Mouse (Mus musculus): ENCODE results near the gene Gm20481.
"Not testable (repeated sequence)": the region's sequence is repeated elsewhere in the genome, so short reads cannot be mapped to it uniquely, and the experiment has no call there.

The Gm20481 gene

DNA sequence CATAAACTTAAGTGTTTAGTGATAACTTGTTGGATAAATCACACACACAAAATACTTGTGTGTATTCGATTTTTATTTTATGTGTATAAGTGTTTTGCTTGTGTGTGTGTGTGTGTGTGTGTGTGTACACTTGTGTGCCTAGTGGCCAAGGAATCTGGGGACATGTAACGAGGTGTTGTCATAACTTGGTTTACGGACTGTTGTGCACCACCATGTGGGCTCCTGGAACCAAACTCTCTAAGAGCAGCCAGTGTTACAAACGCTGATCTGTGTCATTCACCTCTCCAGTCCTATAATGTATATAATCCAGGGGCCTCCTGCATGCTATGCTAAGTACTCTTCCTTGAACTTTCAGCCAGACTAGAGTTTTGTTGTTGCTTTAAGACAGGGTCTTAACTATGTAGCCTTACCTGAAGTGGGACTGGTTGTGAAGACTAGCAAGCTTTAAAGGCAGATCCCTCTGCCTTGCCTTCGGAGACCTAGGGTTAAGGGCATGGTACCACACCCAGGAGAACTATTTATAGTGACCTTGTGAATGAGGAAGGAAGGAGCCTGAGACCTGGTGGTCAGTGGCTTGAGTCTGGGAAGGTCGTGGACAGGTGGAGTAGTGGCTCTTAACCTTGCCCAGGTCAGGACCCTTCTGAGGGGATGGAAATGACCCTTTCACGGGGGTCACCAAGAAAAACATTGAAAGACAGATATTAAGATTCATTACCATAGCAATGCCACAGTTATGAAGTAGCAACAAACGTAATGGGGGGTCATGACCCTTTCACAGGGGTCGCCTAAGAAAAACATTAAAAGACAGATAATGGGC lies 33.5 kb downstream of the Gm20481 start:
- DNase-seq (ENCODE audit: low spot score): no peak

DNA sequence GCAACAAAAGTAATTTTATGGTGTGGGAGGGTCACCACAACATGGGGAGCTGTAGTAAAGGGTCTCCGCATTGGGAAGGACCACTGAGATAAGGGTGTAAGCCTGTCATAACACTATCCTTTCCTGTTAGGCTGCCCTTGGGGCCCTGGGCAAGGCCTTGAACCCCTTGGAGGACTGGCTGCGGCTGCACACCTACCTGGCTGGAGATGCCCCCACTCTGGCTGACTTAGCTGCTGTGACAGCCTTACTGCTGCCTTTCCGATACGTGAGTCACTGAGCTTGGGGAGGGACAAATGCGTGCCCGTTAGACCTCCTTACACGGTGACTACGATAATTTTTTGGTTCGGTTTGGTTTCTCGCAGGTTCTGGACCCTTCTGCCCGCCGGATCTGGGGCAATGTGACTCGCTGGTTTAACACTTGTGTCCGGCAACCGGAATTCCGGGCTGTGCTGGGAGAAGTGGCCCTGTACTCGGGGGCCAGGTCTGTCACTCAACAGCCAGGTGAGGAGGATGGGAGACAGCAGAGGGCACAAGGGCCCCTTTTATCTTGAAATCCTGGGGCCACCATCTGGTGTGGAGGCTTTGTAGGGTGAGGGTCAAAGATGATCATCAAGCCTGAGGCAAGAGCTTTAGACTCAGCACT lies 34.5 kb downstream of the Gm20481 start:
- DNase-seq (ENCODE audit: low spot score): no peak

DNA sequence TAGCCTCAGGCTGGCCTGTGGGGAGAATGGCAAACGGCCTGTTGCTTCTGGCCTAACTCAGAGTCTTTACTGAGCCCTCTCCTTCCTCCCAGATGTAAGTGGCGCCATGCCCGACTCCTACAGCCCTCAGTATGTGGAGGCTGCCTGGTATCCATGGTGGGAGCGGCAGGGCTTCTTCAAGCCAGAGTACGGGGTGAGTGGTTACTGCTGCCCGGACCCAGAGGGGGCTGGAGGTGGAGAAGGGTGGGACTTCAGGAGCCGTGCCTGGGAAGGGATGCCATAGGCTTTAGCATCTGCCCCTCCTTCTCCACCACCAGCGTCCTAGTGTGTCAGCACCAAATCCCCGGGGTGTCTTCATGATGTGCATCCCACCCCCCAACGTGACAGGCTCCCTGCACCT lies 35.4 kb downstream of the Gm20481 start:
- DNase-seq (ENCODE audit: low spot score): no peak

DNA sequence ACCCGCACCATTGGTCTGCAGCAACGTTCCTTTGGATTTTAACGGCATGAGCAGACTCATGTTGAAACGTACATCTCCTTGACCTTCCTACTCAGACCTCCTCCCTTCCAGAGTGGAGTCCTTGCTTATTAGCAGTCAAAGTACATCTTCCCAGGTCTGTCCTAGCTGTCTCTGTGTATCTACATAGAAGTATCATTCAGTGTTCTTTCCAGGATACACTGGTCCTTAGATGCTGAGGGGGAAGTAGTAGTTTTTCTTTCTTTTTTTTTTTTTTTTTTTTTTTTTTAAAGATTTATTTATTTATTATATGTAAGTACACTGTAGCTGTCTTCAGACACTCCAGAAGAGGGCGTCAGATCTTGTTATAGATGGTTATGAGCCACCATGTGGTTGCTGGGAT lies 36.2 kb downstream of the Gm20481 start:
- DNase-seq (ENCODE audit: low spot score): not testable (repeated sequence)

DNA sequence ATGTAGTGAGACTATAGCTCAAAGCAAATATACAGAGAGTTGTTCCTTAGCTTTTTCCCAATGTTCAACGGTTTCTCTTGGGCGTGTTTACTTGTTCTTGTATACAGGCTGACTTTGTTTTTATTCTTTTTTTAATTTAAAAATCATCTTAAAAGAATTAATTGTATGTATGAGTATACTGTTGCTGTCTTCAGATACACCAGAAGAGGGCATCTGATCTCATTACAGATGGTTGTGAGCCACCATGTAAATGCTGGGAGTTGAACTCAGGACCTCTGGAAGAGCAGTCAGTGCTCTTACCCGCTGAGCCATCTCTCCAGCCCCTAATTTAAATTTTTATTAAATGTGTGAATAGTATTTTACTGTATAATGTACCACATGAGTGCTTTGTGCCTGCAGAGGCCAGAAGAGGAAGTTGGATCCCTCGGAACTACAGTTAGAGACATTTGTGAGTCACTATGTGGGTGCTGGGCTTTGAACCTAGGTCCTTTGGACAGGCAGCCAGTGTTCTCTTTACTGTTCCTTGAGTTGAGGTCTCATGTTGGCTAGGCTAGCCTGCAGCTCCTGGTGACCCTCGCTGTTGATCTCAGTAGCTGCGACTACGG lies 37.8 kb downstream of the Gm20481 start:
- DNase-seq (ENCODE audit: low spot score): no peak

DNA sequence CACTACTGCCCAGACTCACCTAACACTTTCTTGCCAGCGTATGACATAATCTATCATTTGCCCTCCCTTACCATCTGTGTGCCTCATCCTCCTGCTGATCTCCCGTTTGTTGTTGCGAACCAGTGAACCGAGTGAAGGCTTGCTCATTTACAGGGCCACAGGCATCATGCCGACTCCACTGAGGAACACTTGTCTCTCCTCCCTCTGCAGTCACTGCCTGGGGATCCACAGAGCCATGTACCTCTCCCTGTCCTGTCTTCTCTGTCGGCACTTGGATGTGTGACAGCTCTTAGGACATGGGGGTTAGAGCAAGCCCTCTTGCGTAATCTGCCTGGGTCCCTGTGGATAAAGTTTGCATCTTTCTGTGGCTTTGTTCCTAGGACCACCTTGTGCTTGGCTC lies 39.9 kb downstream of the Gm20481 start:
- no peak for DNase-seq (ENCODE audit: low spot score)

DNA sequence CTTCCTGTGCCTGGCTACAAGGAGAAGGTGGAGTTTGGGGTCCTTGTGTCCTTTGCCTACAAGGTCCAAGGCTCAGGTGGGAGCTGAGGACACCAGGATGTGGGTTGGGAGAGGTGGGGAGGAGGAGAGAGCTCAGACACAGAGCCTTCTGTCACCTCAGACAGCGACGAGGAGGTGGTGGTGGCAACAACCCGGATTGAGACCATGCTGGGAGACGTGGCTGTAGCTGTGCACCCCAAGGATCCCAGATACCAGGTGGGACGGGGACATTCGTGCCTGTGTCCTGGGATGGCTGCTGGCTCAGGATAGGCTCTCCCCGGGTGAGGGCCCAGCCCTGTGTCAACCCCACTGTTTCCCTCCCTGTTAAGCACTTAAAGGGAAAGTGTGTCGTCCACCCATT lies 41.7 kb downstream of the Gm20481 start:
- no peak for DNase-seq (ENCODE audit: low spot score)

DNA sequence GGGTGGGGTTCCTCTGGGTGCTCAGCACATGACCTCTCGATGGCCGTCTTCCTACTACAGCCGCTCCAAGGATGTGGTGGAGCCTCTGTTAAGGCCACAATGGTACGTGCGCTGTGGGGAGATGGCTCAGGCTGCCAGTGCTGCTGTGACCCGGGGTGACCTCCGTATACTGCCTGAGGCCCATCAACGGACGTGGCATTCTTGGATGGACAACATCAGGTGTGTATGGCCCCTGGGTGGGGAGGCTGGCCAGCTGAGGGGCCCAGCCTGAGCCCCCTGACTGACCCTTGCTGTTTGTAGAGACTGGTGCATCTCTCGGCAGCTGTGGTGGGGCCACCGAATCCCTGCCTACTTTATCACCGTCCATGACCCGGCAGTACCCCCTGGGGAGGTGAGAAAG lies 42.7 kb downstream of the Gm20481 start:
- DNase-seq (ENCODE audit: low spot score): no peak

DNA sequence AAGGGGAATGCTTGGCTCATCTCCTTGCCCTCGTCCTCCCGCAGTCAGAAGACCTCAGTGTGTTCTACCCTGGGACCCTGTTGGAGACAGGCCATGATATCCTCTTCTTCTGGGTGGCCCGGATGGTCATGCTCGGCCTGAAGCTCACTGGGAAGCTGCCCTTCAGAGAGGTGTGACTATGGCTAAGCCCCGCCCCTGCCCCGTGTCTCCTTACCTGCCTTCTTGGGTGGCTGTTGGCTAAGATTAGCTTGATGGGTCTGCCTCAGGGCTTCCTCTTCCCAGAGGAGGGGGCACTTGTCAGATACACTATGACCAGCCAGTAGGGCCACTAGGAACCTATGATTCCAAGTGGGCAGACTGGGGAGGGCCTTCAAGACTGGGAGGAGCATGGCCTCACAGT lies 43.5 kb downstream of the Gm20481 start:
- DNase-seq (ENCODE audit: low spot score): no peak

DNA sequence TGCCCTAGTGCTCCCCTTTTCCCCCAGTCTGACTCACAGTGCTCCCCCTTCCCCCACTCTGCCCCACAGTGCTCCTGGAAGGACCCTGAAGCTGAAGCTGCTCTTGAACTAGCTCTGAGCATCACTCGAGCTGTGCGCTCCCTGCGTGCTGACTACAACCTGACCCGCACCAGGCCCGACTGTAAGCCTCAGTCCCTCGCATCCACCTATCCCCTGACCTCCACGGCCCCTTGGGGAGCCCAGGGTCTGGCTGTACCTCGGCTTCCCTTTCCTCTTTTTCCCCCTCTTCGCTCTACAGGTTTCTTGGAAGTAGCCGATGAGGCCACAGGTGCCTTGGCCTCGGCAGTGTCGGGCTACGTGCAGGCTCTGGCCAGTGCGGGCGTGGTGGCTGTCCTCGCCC lies 45.6 kb downstream of the Gm20481 start:
- no peak for DNase-seq (ENCODE audit: low spot score)

DNA sequence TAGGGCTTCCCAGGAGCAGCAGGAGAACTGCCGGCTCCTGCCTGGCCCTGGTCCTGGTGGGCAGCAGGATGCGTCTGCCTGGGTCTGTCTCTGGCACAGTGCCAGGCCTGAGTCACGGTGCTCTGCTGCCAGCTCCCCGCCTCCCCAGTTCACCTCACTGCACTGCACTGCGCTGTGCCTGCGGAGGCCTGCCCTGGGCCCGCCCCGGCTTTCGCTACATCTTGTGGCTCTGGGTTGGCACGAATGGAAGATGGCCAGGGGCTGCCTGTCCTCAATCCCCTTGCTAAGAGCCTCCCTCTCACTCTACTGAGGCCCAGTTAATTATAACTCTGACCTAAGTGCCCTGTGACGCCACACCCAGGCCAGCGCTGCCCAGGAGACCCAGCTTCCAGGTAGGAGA lies 46.7 kb downstream of the Gm20481 start, which contains the start of gene Vwa7:
Gene Vwa7, plus strand, starts transcription at position 204 of the 400 bp plus-strand sequence.
- no peak for DNase-seq (ENCODE audit: low spot score)

DNA sequence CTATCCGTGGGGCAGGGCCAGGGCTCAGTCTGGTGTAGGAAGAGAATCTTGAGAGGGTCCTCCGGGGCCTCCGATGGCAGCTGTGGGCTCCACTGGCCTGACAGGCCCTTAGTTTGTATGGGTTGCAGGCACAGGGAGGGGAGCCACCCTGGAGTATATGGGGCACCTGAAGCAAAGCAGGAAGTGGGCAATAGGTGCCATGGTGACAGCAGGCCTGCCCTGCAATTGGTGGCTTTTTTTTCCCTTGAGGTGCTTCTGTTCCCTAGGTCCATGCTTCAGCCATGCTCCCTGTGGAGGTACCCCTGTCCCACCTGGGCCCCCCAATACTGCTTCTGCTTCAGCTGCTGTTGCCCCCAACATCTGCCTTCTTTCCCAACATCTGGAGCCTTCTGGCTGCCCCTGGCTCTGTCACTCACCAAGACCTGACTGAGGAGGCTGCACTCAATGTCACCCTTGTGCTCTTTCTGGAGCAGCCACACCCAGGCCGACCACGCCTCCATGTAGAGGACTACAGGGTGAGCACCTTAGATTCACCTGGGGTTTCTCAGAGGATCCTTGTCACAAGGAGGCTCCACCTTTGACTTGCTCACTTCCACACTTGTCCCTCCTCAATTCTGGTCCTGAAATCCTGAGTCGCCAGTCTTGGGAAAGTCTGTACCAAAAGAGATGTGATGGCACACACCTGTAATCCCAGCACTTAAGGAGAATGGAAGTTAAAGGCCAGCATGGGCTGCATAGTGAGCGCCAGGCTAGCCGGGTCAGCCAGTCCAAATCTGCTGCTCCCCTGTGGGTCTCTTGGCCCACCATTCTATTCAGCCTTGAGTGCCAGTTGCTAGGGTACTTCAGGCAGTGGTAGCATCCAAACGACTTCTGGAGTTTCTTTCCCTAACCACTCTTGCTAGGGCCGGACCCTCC lies 47.3 kb downstream of the Gm20481 start:
- DNase-seq (ENCODE audit: low spot score): no peak

DNA sequence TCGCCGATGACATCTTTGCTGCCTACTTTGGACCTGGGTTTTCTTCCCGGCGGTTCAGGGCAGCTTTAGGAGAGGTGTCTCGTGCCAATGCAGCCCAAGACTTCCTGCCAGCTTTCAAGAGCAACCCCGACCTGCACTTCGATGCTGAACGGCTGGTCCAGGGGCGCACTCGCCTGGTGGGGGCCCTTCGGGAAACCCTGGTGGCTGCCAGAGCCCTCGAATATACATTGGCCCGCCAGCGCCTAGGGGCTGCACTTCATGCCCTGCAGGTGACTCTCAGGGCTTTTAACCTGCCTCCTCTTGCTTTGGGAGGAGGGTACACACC lies 48.0 kb downstream of the Gm20481 start:
- no peak for DNase-seq (ENCODE audit: low spot score)

DNA sequence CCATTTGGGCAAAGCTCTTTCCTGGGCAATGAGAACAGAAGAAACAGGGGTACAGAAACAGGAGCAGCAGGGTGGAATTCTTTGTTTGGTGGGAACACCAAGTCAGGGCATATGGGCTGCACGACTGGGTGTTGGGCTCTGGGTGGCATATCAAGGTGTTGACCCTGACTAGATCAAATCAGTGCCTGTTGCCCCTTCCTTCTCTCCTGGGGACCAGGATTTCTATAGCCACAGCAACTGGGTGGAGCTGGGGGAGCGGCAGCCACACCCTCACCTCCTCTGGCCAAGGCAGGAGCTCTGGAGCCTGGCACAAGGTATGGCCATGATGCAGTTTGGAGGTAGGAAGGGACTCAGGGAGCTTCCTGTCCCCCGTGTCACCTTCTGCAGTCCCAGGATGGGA lies 48.5 kb downstream of the Gm20481 start:
- DNase-seq (ENCODE audit: low spot score): no peak

DNA sequence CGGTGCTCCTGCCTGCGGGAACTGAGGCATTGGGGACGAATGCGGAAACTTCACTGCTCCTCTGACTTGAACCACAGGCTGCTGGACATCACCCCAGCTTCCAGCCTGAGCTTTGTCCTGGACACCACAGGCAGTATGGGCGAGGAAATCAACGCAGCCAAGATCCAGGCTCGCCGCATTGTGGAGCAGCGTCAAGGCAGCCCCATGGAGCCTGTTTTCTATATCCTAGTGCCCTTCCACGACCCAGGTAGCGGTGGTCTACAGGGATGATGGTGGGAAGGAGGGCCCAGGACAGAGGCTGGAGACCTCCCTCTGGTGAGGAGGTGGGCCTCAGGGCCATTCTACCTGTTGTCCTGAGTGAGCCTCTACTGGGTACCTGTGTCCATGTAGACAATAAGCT lies 50.2 kb downstream of the Gm20481 start:
- no peak for DNase-seq (ENCODE audit: low spot score)

DNA sequence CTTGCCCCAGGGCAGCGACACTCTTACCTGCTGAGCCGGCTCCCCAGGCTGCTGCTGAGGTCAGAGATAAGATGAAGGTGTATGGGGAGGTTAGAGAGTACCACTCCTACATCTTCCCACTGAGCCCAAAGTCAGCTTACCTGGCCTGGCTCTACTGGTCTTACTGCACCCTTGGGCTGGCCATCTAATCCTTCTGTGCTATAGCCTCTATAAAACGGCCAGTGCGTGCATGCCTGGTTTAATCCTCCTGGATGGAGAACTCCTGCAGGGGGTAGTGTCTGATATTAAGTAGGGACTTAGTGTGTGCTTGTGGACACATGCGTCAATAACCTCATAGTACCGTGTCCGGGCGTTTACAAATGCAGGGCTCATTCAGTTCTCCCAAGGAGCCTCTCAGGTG lies 50.8 kb downstream of the Gm20481 start:
- DNase-seq (ENCODE audit: low spot score): no peak

DNA sequence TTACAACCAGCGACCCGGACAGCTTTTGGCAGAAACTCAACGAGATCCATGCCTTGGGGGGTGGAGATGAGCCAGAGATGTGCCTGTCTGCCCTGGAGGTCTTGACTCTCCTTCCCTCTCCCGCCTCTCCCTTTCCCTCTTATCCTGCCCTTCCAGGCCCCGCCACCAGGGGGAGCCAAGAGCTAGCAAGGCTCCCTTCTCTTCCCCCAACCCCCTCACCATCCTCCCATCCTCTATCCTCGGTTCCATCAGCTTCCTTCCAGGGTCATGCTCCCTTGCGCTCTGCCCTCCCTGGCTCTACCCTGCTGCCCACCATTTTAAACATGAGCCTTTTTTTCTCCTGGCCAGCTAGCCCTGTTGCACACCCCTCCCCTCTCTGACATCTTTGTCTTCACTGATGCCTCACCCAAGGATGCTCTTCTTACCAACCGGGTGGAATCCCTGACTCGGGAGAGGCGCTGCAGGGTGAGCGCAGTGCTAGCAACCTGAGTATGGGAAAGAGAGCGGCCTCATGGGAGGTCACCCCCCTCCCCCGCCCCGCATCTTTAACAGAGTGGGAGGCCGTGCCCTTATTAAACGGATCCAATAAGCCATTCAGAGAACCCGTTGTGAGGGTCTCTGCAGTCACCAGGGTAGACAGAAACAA lies 51.6 kb downstream of the Gm20481 start:
- DNase-seq (ENCODE audit: low spot score): peak; percentile 95
